Mouse (Mus musculus): ENCODE data around the gene Kidins220. TPM values are rescaled to one million over a fixed set of nuclear protein-coding genes. Genes with fewer than 3 reads are reported as not detected.

Gene Kidins220
- polyA plus RNA-seq, 1 experiment from 2014 or later = 143 TPM

DNA sequence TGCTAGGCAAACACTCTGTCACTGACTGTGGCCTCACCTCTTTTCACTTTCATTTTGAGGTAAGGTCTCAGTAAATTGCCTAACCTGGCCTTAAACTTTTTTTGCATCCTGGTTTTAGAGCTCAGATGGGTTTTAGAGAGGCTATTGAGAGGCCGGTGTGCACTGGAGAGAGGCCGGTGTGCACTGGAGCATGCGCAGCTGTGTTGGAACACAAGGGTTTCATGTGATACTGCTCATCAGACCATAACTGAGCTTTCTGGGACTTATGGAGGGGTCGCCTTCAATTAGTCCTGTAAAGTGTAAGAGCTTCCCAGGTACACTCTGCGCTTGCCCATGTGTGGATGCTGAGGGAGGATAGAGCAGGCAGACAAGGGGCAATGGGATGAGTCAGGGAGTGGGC is 62.5 kb downstream of the Kidins220 start:
- Histone ChIP-seq H3K36me3 (peaks cover 30% of the 10 kb centered on the region), H3K9ac (replicated peaks) (no peak overlapping the region), H3K27ac (replicated peaks) (no peak overlapping the region), H3K4me2 (replicated peaks) (no peak overlapping the region), H3K27me3 (no peaks in the 10 kb centered on the region), H3K9me3 (no peaks in the 10 kb centered on the region), H3K4me3 (no peak overlapping the region), H3K4me1 (peaks cover 27% of the 10 kb centered on the region)
- no peak for ATAC-seq (replicated peaks)
- WGBS = 77% methylated on average over 5 of the region's 5 CpGs

DNA sequence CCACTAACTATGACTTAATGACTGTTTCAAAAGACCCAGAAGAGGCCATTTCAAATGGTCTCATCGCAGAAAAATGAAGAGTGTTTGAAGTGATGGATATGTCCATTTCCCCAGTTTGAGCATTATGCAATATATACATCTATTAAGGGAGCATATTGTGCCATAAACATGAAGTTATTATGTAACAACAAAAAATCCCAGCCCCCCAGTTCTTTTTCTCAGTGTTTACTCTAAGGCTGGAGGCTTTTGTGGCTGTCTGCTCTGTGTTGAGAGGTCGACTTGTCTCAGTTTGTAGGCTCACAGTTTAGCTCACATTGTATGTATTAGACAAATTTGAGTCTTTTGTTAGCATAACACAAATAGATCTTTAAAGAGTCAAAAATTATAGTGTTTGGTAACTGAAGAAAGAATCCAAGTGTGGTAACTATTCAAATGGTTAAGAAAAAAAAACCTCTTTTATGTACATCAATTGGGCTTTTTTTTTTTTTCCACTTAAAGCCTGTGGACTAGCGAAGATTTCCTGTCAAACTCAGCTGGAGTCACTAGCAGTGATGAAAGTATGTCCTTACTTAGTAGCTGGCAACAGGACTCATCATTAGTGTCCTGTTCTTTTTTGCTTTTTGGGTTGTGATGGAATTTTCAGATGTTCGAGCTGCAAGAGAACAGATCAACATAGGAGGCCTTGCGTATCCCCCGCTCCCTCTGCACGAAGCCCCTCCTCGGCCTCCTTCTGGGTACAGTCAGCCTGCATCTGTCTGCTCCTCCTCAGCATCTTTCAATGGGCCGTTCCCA is 63.2 kb downstream of the Kidins220 start:
- H3K4me2 ChIP-seq (replicated peaks) = no peak overlapping the region
- 71% methylated on average over 9 of the region's 9 CpGs for WGBS
- no peaks in the 10 kb centered on the region for H3K27me3 ChIP-seq
- peaks cover 33% of the 10 kb centered on the region for H3K36me3 ChIP-seq
- no peaks in the 10 kb centered on the region for H3K9me3 ChIP-seq
- no peak for ATAC-seq (replicated peaks)
- no peak overlapping the region for H3K9ac ChIP-seq (replicated peaks)
- peaks cover 22% of the 10 kb centered on the region for H3K4me1 ChIP-seq
- H3K27ac ChIP-seq (replicated peaks) = no peak overlapping the region; the same call in 1 of the 2 replicates
- H3K4me3 ChIP-seq = no peak overlapping the region

DNA sequence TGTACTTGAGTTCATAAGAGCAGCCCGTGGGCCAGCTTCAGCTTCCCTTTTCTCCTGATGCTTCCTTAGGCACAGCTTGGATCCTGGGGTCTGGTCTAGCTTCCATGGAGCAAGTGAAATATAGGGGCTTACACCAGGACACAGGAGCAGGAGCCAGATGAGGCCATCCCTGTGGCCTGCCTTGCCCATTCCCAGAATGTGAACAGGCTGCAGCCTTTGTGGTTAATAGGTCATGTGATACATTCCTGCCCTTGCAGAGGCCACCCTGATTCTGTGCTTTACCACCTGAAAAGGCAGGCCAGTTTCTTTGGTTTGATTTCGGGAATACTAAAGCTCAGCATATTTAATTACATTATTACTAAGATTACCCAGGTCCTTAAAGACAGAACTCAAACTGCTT is 69.3 kb downstream of the Kidins220 start:
- WGBS = 94% methylated on average over 2 of the region's 2 CpGs
- ATAC-seq (replicated peaks) = no peak
- Histone ChIP-seq H3K4me3 (no peak overlapping the region), H3K4me2 (replicated peaks) (no peak overlapping the region), H3K36me3 (peaks cover 36% of the 10 kb centered on the region; the same call in 1 of the 2 replicates), H3K9ac (replicated peaks) (no peak overlapping the region), H3K4me1 (no peaks in the 10 kb centered on the region), H3K27me3 (no peaks in the 10 kb centered on the region), H3K9me3 (no peaks in the 10 kb centered on the region), H3K27ac (replicated peaks) (no peak overlapping the region)

DNA sequence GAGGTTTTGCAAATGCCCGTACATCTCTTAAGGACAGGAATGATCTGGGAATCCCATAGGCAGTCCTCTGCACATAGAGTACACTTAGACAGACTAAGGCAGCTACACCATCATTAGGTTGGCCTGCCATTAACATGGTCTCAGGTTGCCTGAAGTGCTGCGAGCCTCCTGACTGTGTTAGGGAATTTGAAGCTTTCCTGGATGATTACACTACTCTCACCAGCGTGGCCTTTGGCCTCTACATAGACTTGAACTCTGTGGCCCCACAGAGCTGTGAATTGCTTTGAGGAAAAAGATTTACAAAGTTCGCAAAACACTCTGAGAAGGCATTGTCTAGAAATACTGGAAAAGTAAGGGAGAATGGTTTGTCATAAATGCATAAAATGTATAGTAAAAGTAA is 69.9 kb downstream of the Kidins220 start:
- H3K36me3 ChIP-seq = peaks cover 35% of the 10 kb centered on the region; the same call in 1 of the 2 replicates
- 95% methylated on average over 4 of the region's 4 CpGs for WGBS

DNA sequence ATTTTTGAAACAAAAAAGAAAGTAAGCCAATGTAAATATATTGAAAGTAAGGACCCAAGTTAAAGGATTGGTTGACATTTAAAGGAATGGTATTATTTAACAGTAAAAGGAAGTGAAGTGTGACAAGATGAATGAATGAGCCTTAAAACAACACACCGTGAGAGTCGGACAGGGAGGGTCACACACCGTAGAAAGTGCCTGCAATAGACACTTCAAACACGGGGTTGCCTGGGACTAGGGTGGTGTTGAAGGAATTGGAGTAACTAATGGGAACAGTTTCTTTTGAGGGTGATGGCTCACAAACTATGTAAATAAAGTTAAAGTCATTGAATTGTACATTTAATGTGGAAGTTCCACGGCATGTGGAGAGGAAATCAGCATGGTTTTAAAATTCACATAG is 74.5 kb downstream of the Kidins220 start:
- Histone ChIP-seq H3K4me1 (no peaks in the 10 kb centered on the region), H3K27ac (replicated peaks) (no peak overlapping the region), H3K4me2 (replicated peaks) (no peak overlapping the region), H3K4me3 (no peak overlapping the region), H3K36me3 (peaks cover 36% of the 10 kb centered on the region), H3K9me3 (no peaks in the 10 kb centered on the region), H3K27me3 (no peaks in the 10 kb centered on the region), H3K9ac (replicated peaks) (no peak overlapping the region)
- WGBS = 80% methylated on average over 5 of the region's 5 CpGs
- ATAC-seq (replicated peaks) = no peak

More for the DNA sequence above, 69.9 kb downstream of the Kidins220 start:
- Histone ChIP-seq H3K4me1 (no peaks in the 10 kb centered on the region), H3K4me3 (no peak overlapping the region), H3K27me3 (no peaks in the 10 kb centered on the region), H3K27ac (replicated peaks) (no peak overlapping the region), H3K9me3 (no peaks in the 10 kb centered on the region), H3K4me2 (replicated peaks) (no peak overlapping the region), H3K9ac (replicated peaks) (no peak overlapping the region)
- no peak for ATAC-seq (replicated peaks)

DNA sequence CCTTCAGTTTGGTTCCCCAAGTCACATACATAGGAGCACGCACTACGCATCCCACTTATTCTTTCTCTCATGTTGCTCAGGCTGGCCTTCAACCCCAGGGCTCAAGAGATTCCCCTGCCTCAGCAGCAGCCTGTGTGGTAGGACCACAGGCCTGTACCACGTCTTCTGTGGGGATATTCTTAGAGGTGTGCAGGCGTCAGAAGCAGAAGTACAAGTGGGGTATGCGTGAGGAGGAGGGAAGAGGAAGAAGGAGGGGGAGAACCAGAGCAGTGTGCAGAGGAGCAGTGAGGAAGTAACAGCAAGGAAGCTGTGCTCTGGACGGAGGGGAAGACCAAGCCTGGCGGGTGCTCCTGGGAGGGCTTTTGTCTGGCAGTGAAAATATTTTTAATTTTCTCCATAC is 79.8 kb downstream of the Kidins220 start:
- Histone ChIP-seq H3K4me2 (replicated peaks) (no peak overlapping the region), H3K9me3 (no peaks in the 10 kb centered on the region), H3K36me3 (peaks cover 70% of the 10 kb centered on the region), H3K4me3 (no peak overlapping the region), H3K27me3 (no peaks in the 10 kb centered on the region), H3K9ac (replicated peaks) (no peak overlapping the region), H3K27ac (replicated peaks) (no peak overlapping the region), H3K4me1 (peaks cover 5% of the 10 kb centered on the region; the same call in 1 of the 2 replicates)
- WGBS = 84% methylated on average over 7 of the region's 7 CpGs
- ATAC-seq (replicated peaks) = peak; percentile 53

DNA sequence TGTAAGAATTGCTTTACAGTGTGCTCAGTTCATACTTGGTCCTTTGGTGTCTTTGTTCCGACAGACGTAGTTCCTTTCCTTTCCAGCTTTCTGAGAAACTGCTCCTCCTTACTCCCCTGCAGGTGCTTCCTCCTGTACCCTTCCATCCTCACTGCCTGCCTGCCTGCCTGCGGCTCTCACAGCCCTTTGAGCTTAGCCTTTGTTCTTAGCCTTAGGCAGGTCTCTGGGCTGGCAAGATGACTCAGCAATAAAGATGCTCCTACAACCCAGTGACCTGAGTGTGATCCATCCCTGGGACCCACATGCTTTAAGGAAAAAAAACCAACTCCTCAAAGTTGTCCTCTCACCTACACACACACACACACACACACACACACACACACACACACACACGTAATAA is 80.2 kb downstream of the Kidins220 start:
- WGBS = 62% methylated on average over 4 of the region's 4 CpGs

DNA sequence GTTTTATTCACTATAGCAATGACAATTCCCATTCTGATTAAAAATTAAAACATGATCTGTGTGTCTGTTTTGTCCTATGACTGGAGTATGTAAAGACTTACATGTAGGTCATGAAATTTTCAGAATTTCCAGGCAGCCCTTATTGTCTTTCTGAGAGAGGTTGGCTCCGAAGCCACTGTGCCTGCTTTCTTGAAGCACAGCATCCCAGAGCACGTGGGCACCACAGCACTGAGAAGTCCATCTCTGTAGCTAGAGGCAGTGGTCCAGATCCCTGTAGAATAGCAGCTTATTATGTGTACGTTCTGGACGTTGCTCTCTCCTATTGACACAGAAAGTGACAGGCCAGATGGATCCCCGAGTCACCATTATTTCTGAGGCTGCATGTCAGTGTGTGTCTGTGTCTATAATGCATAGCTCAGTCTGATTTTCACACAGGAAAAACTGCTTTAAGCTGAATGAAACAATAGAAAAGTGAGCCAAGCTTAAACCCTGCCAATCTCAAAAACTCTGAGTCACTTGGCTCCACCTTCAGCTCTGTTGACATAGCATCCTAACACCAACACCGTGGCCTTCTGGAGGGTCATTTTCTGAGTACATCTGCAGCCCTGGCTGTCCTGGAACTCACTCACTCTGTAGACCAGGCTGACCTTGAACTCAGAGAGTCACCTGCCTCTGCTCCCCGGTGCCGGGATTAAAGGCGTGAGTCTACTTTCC is 84.9 kb downstream of the Kidins220 start:
- 61% methylated on average over 9 of the region's 9 CpGs for WGBS
- peak; percentile 42; the same call in 1 of the 2 replicates for ATAC-seq (replicated peaks)
- peak overlapping the region; percentile 31; the same call in 1 of the 2 replicates for H3K27ac ChIP-seq (replicated peaks)

More for the DNA sequence above, 80.2 kb downstream of the Kidins220 start:
- H3K36me3 ChIP-seq = peaks cover 73% of the 10 kb centered on the region
- no peak overlapping the region for H3K4me2 ChIP-seq (replicated peaks)
- H3K27ac ChIP-seq (replicated peaks) = no peak overlapping the region
- 0 out of 2 replicates have a peak, but pooled peaks have one; percentile 21 for ATAC-seq (replicated peaks)
- H3K4me1 ChIP-seq = peaks cover 7% of the 10 kb centered on the region; the same call in 1 of the 2 replicates
- H3K4me3 ChIP-seq = no peak overlapping the region
- H3K9ac ChIP-seq (replicated peaks) = no peak overlapping the region
- H3K9me3 ChIP-seq = no peaks in the 10 kb centered on the region
- H3K27me3 ChIP-seq = no peaks in the 10 kb centered on the region

DNA sequence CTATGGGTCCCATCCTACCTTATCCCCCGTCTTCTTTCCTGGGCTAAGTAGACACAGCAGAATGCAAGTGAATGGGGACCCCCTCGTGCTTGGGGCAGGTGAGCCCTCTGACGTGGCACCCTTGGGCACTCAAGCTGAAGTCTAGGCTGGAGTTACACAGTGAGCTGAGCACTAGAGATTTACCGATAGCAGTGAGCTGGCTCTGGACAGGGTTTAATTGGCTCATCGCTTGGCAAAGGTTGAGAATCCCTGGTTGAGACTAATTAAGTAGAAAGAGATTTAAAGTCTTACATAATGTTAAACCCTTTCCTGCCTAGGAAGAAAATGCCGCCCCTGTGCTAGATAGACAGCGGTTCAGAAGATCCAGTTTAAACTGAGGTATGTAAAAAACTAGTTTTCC is 86.2 kb downstream of the Kidins220 start:
- Histone ChIP-seq H3K36me3 (peaks cover 39% of the 10 kb centered on the region), H3K9me3 (no peaks in the 10 kb centered on the region), H3K27ac (replicated peaks) (no peak overlapping the region), H3K27me3 (no peaks in the 10 kb centered on the region), H3K4me1 (peaks cover 13% of the 10 kb centered on the region), H3K9ac (replicated peaks) (no peak overlapping the region), H3K4me3 (no peak overlapping the region), H3K4me2 (replicated peaks) (no peak overlapping the region)
- WGBS = 46% methylated on average over 7 of the region's 7 CpGs
- 0 out of 2 replicates have a peak, but pooled peaks have one; percentile 18 for ATAC-seq (replicated peaks)

More for the DNA sequence above, 84.9 kb downstream of the Kidins220 start:
- peaks cover 13% of the 10 kb centered on the region for H3K4me1 ChIP-seq
- H3K4me2 ChIP-seq (replicated peaks) = no peak overlapping the region
- H3K27me3 ChIP-seq = no peaks in the 10 kb centered on the region
- no peak overlapping the region for H3K4me3 ChIP-seq
- peaks cover 42% of the 10 kb centered on the region for H3K36me3 ChIP-seq
- H3K9me3 ChIP-seq = no peaks in the 10 kb centered on the region
- H3K9ac ChIP-seq (replicated peaks) = no peak overlapping the region

DNA sequence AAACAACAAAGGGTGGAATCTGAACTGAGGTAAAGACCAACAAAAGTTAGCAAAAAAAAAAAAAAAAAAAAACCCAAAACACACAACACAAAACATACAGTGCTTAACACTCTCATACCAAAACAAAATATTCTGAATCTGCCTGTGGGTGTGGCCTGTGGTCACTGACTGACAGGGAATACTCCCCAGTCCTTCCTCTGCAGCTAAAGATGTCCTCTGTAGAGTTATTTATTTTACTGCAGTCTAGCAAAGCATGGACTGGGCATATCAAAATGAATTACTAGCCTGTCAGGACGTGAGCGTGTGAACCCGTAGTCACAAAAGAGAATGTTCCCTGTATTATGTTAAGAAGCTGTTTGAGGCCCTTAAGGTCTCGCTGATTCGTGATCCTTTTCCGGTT is 87.5 kb downstream of the Kidins220 start:
- WGBS = 74% methylated on average over 6 of the region's 6 CpGs
- Histone ChIP-seq H3K4me1 (peaks cover 13% of the 10 kb centered on the region), H3K27ac (replicated peaks) (no peak overlapping the region), H3K4me3 (no peak overlapping the region), H3K9me3 (no peaks in the 10 kb centered on the region), H3K27me3 (no peaks in the 10 kb centered on the region), H3K4me2 (replicated peaks) (no peak overlapping the region), H3K36me3 (peaks cover 30% of the 10 kb centered on the region), H3K9ac (replicated peaks) (no peak overlapping the region)
- ATAC-seq (replicated peaks) = no peak

DNA sequence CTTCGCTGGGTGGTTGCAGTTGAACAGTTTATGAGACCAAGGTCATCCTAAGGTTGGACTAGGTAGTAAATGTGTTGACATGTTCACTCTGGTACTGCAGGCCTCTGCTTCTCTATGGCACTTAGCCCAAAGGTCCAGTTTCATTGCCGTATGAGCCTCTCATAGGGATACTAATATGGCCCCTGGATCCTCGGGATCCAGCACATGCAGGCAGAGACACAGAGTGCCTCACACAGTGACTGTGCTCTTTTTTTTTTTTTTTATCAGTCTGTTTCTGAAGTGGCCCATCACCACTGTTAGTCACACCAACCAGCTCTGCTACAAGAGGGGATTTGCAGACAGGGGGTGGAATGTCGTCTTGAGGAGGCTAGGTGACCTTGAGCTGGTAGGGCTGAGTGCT is 98.6 kb downstream of the Kidins220 start:
- no peak overlapping the region for H3K9ac ChIP-seq (replicated peaks)
- no peak for ATAC-seq (replicated peaks)
- H3K9me3 ChIP-seq = no peaks in the 10 kb centered on the region
- no peak overlapping the region for H3K4me2 ChIP-seq (replicated peaks)
- no peaks in the 10 kb centered on the region for H3K36me3 ChIP-seq
- no peak overlapping the region for H3K27ac ChIP-seq (replicated peaks)
- no peak overlapping the region for H3K4me3 ChIP-seq
- 84% methylated on average over 4 of the region's 4 CpGs for WGBS
- 0 out of 2 replicates have a peak, but pooled peaks cover 2% of the 10 kb centered on the region for H3K4me1 ChIP-seq
- no peaks in the 10 kb centered on the region for H3K27me3 ChIP-seq

DNA sequence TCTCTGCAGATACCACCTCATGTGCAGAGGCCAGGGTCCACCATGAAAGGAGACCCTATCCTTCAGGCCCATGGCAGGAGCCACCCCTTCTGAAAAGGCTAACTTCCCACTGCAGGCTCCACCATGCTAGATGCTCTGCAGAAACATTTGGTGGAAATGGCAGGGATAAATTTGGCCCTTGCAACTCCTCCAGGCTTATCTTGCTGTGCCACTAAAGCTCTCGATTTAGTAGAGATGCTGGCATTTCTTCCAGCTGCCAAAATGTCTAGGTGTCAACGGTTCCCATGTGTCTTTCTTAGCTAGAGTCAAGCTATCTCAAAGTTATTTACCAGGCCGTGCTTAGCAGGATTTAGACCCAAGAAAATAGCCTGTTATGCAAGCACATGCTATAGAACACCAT is 99.6 kb downstream of the Kidins220 start:
- H3K27ac ChIP-seq (replicated peaks) = no peak overlapping the region
- 87% methylated on average over 3 of the region's 3 CpGs for WGBS
- no peak overlapping the region for H3K4me3 ChIP-seq
- H3K36me3 ChIP-seq = no peaks in the 10 kb centered on the region
- no peaks in the 10 kb centered on the region for H3K4me1 ChIP-seq
- H3K4me2 ChIP-seq (replicated peaks) = no peak overlapping the region
- ATAC-seq (replicated peaks) = no peak
- no peaks in the 10 kb centered on the region for H3K9me3 ChIP-seq
- H3K27me3 ChIP-seq = no peaks in the 10 kb centered on the region
- H3K9ac ChIP-seq (replicated peaks) = no peak overlapping the region

Data from forebrain, embryonic 15.5 days (tissue).